Mouse (Mus musculus) neural tube, embryonic 15.5 days (tissue): ENCODE results near the gene Prickle1. TPM values are rescaled to one million over a fixed set of nuclear protein-coding genes. Genes with fewer than 3 reads are reported as not detected.

Experiments used
- ATAC-seq: fragments of 200-750 bp; cut with Nextera tagmentation; 2 replicates; pipeline ENCODE4 v1.8.0; 2017; ENCODE audit warnings: mild to moderate bottlenecking, moderate TSS enrichment, moderate library complexity; ENCODE audit not compliant: low FRiP score
- H3K27ac ChIP-seq: fragments of 300-500 bp; sonication (generic); replicated peaks from 2 replicates; pipeline ENCODE4 v1.5.1; 2015; ENCODE audit warnings: mild to moderate bottlenecking, inconsistent platforms
- H3K27me3 ChIP-seq: fragments of 300-500 bp; sonication (generic); replicated peaks from 2 replicates; pipeline ENCODE4 v1.6.1; 2015; ENCODE audit warnings: inconsistent platforms
- H3K36me3 ChIP-seq: fragments of 300-500 bp; sonication (generic); 2 replicates; pipeline ENCODE4 v1.6.1; 2015; ENCODE audit warnings: inconsistent platforms
- H3K4me1 ChIP-seq: fragments of 300-500 bp; sonication (generic); 2 replicates; pipeline ENCODE4 v1.6.1; 2015; ENCODE audit warnings: inconsistent platforms
- H3K4me2 ChIP-seq: fragments of 300-500 bp; sonication (generic); 2 replicates; pipeline ENCODE4 v1.6.1; 2015; ENCODE audit warnings: inconsistent platforms, mild to moderate bottlenecking, moderate library complexity
- H3K4me3 ChIP-seq: fragments of 300-500 bp; sonication (generic); replicated peaks from 2 replicates; pipeline ENCODE4 v1.5.1; 2015; ENCODE audit warnings: mild to moderate bottlenecking, inconsistent platforms
- H3K9ac ChIP-seq: fragments of 300-500 bp; sonication (generic); replicated peaks from 2 replicates; pipeline ENCODE4 v1.6.1; 2015; ENCODE audit warnings: mild to moderate bottlenecking, inconsistent platforms
- H3K9me3 ChIP-seq: fragments of 300-500 bp; sonication (generic); replicated peaks from 2 replicates; pipeline ENCODE4 v1.6.1; 2016; ENCODE audit warnings: inconsistent platforms
- WGBS: fragments of 180-500 bp; shearing (Covaris S2); methylation state at CpG from one replicate; pipeline ENCODE4 v1.1.7; 2015; ENCODE audit warnings: mixed read lengths; 5-methylcytosine and 5-hydroxymethylcytosine counted together
- polyA plus RNA-seq: library from polyadenylated mRNA; unstranded; fragments of >200 nt; fragmentation: Nextera tagmentation; extraction: Ambion mirVana; gene quantifications from 2 replicates; pipeline ENCODE4 v1.2.1, GENCODE M21; 2015

The Prickle1 gene
- polyA plus RNA-seq, 1 experiment from 2014 or later = 22.8 TPM

DNA sequence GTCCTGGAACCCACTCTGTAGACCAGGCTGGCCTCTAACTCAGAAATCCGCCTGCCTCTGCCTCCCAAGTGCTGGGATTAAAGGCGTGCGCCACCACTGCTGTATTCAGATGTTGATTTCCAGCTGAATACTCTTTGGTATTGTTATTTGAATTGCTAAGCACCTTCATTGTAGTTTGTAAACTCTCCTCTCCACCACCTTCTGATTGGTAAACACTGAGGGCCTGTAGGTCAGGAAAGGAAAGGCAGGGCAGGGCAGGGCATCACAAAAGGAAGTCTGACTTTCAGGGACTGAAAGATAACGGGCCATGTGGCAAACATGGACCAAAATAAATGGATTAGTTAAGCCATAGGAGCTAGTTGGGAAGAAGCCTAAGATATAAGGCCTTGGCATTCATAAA, 106.1 kb downstream of the Prickle1 start:
- ATAC-seq = no peak
- Histone ChIP-seq H3K9ac (no peak overlapping the region), H3K4me1 (no peaks in the 10 kb centered on the region), H3K4me2 (no peak overlapping the region), H3K27me3 (no peaks in the 10 kb centered on the region), H3K4me3 (no peak overlapping the region), H3K27ac (no peak overlapping the region), H3K36me3 (peaks cover 1% of the 10 kb centered on the region), H3K9me3 (no peaks in the 10 kb centered on the region)
- WGBS = 87% methylated on average over 4 of the region's 4 CpGs

DNA sequence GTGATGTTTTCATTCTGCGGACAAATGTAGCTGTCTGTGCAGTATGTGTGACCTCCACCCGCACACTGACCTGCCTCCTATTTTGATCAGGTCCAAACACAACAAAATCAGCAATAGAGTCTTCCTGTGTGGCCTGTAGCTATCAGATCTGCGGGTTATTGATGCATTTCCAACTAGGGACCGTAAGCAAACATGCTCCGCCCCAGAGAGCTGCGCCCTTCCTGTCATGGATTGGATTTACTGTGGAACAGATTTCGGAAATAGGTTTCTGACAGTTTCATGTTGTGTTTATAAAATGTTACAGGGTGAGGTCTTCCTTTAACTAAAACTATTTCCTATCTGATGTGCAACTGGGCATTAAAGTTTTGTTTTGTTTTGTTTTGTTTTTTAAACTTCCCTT, 109.6 kb downstream of the Prickle1 start:
- Histone ChIP-seq H3K9ac (no peak overlapping the region), H3K4me3 (no peak overlapping the region), H3K27ac (no peak overlapping the region), H3K9me3 (no peaks in the 10 kb centered on the region), H3K4me1 (0 out of 2 replicates have a peak, but pooled peaks cover 2% of the 10 kb centered on the region), H3K4me2 (no peak overlapping the region), H3K27me3 (no peaks in the 10 kb centered on the region), H3K36me3 (no peaks in the 10 kb centered on the region; the same call in 1 of the 2 replicates)
- ATAC-seq = no peak
- WGBS = 88% methylated on average over 7 of the region's 7 CpGs

DNA sequence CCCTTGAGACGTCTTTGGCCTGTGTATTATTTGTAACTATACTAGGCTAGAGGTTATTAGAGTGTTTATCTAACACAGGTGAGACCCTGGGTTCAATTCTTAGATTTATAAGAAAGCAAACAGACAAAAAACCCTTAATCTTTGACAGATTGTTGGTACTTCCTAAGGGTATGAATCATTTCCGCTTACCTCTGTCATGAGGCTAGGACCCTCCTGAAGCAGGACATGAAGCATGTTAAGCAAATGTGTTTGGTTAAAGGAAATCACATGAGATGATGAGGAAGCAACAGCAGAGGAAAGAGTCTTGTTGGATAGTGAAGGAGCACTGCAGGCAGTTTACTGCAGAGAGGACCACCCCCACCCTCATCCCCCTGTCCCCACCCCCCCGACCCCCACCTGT, 110.4 kb downstream of the Prickle1 start:
- H3K4me3 ChIP-seq = no peak overlapping the region
- H3K9me3 ChIP-seq = no peaks in the 10 kb centered on the region
- H3K4me1 ChIP-seq = 0 out of 2 replicates have a peak, but pooled peaks cover 2% of the 10 kb centered on the region
- no peaks in the 10 kb centered on the region; the same call in 1 of the 2 replicates for H3K36me3 ChIP-seq
- 84% methylated on average over 3 of the region's 3 CpGs for WGBS
- H3K27ac ChIP-seq = no peak overlapping the region
- H3K9ac ChIP-seq = no peak overlapping the region
- no peak overlapping the region for H3K4me2 ChIP-seq
- ATAC-seq = no peak
- no peaks in the 10 kb centered on the region for H3K27me3 ChIP-seq

DNA sequence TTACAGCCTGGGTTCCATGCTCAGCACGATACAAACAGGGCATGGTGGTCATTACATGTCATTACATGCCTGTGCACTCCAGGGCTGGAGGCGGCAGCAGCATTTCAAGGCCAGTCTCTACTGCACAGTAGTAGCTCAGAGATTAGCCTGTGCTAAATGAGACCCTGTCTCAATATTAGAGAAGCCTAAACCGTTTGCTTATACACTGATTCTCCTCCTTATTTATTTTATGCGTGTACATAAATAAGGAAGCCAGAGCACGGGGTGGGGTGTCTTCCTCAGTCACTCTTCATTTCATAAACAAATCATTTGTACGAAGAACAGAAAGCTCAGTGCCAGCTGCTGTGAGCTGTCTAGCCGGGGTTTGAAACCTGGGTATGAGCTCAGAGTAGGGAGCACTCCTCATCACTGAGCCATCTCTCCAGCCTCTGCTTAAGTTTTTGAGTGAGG, 111.4 kb downstream of the Prickle1 start:
- no peak overlapping the region for H3K9ac ChIP-seq
- no peak overlapping the region for H3K27ac ChIP-seq
- H3K36me3 ChIP-seq = no peaks in the 10 kb centered on the region
- H3K4me1 ChIP-seq = 0 out of 2 replicates have a peak, but pooled peaks cover 2% of the 10 kb centered on the region
- H3K4me3 ChIP-seq = no peak overlapping the region
- no peaks in the 10 kb centered on the region for H3K9me3 ChIP-seq
- WGBS = 69% methylated on average over 7 of the region's 7 CpGs
- H3K27me3 ChIP-seq = no peaks in the 10 kb centered on the region
- ATAC-seq = no peak
- H3K4me2 ChIP-seq = no peak overlapping the region

DNA sequence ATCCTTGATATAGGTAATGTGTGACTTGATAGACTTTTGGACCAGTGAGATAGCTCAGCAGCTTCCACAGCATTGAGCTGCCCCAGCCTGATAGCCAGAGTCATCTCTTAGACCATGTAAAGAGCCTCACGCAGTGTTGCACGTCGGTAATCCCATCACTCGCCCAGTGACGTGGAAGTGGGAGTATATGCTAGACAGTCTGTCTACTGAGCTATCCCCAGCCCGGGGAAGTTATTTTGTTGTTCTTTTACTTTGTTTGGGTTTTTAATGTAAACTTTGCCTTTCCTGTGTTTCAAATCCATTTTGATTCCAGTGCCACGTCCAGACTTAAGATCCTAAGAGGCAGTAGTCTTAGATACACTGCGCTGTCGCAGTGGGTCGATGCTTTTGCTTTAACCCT, 114.6 kb downstream of the Prickle1 start:
- H3K36me3 ChIP-seq = no peaks in the 10 kb centered on the region
- H3K4me3 ChIP-seq = no peak overlapping the region

DNA sequence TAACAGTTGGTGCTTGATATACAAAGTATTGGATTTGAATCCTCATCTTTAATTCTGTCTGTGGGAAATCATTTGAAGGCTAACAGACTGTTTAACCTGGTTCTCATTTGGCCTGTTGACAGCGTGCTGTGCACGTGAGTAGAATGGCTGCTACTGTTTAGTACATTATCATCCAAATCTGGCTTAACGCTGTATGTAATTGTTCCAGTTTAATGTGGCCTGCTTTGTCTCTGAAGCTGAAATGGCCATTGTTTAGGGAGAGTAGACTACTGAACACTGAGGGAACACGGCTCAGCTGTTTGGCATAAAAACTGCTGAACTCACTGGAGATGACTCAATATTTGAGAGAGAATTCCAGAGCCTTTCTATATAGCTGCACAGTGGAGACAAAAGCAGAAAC, 116.2 kb downstream of the Prickle1 start:
- whole genome bisulfite sequencing = 30% methylated on average over 4 of the region's 4 CpGs
- no peak overlapping the region for H3K9ac ChIP-seq
- H3K27ac ChIP-seq = peak overlapping the region; percentile 37; the same call in 1 of the 2 replicates
- no peak overlapping the region for H3K4me2 ChIP-seq
- H3K9me3 ChIP-seq = no peaks in the 10 kb centered on the region
- no peaks in the 10 kb centered on the region for H3K27me3 ChIP-seq
- H3K36me3 ChIP-seq = no peaks in the 10 kb centered on the region
- H3K4me3 ChIP-seq = no peak overlapping the region
- ATAC-seq = no peak
- peaks cover 15% of the 10 kb centered on the region for H3K4me1 ChIP-seq

More for the DNA sequence above, 114.6 kb downstream of the Prickle1 start:
- no peak overlapping the region for H3K4me2 ChIP-seq
- no peak overlapping the region for H3K9ac ChIP-seq
- no peak overlapping the region for H3K27ac ChIP-seq
- 89% methylated on average over 10 of the region's 10 CpGs for WGBS
- H3K27me3 ChIP-seq = no peaks in the 10 kb centered on the region
- no peak for ATAC-seq
- H3K9me3 ChIP-seq = no peaks in the 10 kb centered on the region
- H3K4me1 ChIP-seq = peaks cover 8% of the 10 kb centered on the region; the same call in 1 of the 2 replicates

DNA sequence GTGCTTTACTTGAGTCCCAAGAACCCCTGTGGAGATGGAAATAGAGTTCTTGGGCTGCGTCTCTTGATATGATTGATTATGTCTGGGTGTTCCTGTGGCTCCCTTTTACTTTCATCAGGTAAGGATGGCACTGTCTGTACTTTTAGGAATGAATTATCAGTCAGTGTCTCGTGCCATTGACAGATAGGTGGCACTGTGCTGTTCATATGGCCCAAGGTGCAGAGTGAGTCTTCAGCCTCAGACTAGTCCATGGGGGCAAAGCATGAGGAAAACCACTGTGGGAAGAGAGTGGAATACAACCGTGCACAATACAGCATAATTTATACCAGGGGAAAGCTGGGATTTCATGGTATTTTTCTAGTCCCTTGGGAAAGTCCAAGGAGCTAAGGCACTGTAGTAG, 117.0 kb downstream of the Prickle1 start:
- Histone ChIP-seq H3K9me3 (no peaks in the 10 kb centered on the region), H3K4me1 (peaks cover 13% of the 10 kb centered on the region), H3K27ac (no peak overlapping the region), H3K4me2 (no peak overlapping the region), H3K4me3 (no peak overlapping the region), H3K27me3 (no peaks in the 10 kb centered on the region), H3K36me3 (no peaks in the 10 kb centered on the region), H3K9ac (no peak overlapping the region)
- WGBS = 77% methylated on average over 3 of the region's 3 CpGs
- ATAC-seq = no peak

DNA sequence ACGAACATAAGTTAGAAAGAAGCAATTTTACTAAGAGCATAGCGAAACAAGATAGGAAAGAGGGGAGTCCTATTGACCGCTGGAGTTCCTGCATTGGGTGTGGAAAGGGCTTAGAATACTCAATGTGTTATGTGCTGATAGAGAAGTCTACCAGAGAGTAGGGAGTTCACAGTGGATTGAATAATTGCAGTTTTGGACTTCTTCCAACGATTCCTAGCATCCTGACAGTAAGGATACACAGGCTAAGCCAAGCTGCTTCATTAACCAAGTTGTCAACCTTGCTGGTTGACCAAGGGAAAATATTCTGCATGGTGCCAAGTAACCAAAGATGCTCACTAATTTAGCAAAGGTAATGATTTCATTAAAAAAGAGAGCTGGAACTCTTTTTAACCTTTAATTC, 118.0 kb downstream of the Prickle1 start:
- no peak overlapping the region for H3K27ac ChIP-seq
- ATAC-seq = no peak
- WGBS = 81% methylated on average over 4 of the region's 4 CpGs
- no peaks in the 10 kb centered on the region for H3K36me3 ChIP-seq
- H3K9me3 ChIP-seq = no peaks in the 10 kb centered on the region
- H3K9ac ChIP-seq = no peak overlapping the region
- no peak overlapping the region for H3K4me3 ChIP-seq
- no peaks in the 10 kb centered on the region for H3K27me3 ChIP-seq
- no peak overlapping the region for H3K4me2 ChIP-seq
- peaks cover 14% of the 10 kb centered on the region for H3K4me1 ChIP-seq

DNA sequence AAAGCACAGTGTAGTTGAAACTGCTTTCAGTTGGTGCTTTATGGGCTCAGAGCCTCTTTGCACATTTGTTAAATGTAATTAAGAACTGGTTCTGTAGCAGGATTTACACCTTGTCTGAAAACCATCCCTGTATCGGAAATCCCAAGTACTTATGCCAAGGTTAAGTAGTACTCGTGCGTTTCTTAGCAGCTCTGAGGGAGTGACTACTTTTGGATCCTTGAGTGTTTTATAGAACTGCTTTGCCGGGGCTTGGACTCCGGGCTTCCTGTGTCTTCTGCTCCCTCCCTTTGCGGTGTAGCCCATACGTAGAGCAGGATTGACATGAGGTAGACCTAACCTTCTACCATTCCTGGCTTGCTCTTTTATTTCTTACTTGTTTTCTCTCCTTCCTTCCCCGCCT, 120.0 kb downstream of the Prickle1 start:
- Histone ChIP-seq H3K4me3 (no peak overlapping the region), H3K4me1 (peaks cover 26% of the 10 kb centered on the region), H3K4me2 (no peak overlapping the region), H3K9me3 (no peaks in the 10 kb centered on the region), H3K36me3 (no peaks in the 10 kb centered on the region), H3K27ac (no peak overlapping the region), H3K9ac (no peak overlapping the region), H3K27me3 (no peaks in the 10 kb centered on the region)
- WGBS = 46% methylated on average over 8 of the region's 8 CpGs
- ATAC-seq = no peak

DNA sequence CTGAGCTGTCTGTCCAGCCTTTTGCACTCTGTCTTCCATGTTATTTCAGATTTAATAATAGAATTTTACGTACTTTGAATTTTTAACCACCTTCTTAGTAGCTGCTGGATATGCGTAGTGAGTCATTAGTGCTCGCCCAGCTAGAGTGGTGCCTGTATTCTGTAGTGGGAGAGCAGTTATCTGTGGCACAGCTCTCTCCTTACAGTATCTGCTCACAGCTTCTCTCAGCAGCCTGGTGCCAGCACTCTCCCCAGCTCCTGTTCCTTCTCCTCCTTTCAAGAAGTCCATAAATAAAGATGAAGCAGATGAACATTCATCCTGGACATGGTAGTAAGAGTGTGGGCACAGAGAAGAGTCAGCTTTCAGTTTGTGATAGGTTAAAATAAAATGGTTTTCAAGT, 121.4 kb downstream of the Prickle1 start:
- Histone ChIP-seq H3K27me3 (no peaks in the 10 kb centered on the region), H3K36me3 (no peaks in the 10 kb centered on the region), H3K9me3 (no peaks in the 10 kb centered on the region), H3K4me1 (peaks cover 26% of the 10 kb centered on the region), H3K9ac (no peak overlapping the region), H3K4me2 (no peak overlapping the region), H3K27ac (no peak overlapping the region), H3K4me3 (no peak overlapping the region)
- 78% methylated on average over 3 of the region's 3 CpGs for WGBS
- no peak for ATAC-seq

DNA sequence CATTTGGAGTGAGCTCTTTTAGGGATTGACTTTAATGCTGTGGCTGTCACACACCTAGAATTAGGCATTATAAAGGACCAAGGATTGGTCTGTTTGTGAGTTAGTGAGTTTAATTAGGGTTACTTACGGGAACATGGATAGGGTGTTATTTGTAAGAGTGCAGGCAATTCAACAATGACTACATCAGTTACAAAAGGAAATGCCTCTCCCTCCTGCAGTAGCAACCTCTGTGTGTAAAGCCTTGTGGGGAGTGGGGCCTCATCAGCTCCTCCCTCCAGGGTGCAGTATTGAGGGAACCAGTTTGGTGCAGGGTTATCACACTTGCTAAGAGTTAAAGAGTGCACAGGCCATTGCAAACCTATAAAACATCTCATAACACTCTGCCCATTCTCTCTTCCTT, 123.6 kb downstream of the Prickle1 start:
- no peaks in the 10 kb centered on the region for H3K9me3 ChIP-seq

DNA sequence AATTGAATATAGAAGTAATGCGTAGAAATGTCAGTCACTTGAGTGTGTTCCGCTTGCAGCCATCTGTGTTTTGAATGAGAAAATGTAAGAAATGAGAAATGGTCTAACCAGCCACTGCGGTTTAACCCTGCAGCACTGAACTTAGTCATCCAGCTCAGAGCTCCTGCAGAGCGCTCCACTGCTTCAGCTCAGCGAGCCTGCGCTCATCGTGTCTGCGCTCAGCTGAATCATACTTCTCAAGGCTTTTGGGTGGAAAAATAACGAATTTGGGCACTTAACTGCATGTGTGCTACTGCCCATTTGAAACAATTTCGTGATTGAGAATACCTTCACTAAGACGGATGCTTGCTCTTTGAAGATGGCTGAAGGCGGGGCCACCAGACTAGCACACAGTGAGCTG, 124.0 kb downstream of the Prickle1 start:
- Histone ChIP-seq H3K36me3 (no peaks in the 10 kb centered on the region), H3K4me1 (peaks cover 24% of the 10 kb centered on the region), H3K27ac (no peak overlapping the region), H3K27me3 (no peaks in the 10 kb centered on the region), H3K9me3 (no peaks in the 10 kb centered on the region), H3K4me3 (no peak overlapping the region), H3K9ac (no peak overlapping the region), H3K4me2 (peak overlapping the region; percentile 19; the same call in 1 of the 2 replicates)
- no peak for ATAC-seq
- 30% methylated on average over 12 of the region's 12 CpGs for WGBS

More for the DNA sequence above, 123.6 kb downstream of the Prickle1 start:
- ATAC-seq = no peak
- peaks cover 26% of the 10 kb centered on the region for H3K4me1 ChIP-seq
- 23% methylated on average over 1 of the region's 1 CpGs for WGBS
- no peak overlapping the region for H3K4me3 ChIP-seq
- no peaks in the 10 kb centered on the region for H3K36me3 ChIP-seq
- H3K9ac ChIP-seq = no peak overlapping the region
- H3K27ac ChIP-seq = no peak overlapping the region
- peak overlapping the region; percentile 19; the same call in 1 of the 2 replicates for H3K4me2 ChIP-seq
- H3K27me3 ChIP-seq = no peaks in the 10 kb centered on the region
